Mouse (Mus musculus) adrenal gland (tissue): ENCODE measurements around the gene Gpt2.

Experiments used
- intact Hi-C: fragments of 180-260 bp; cut with DNase I; formaldehyde crosslinking; loops from one replicate; pipeline ENCODE4 v1.15.1; 2025

Gene Gpt2

GRCm38 (mm10) chr8:85524086-85524485 is 31.7 kb downstream of the Gpt2 start:
- intact Hi-C loops = no loop called here

DNA sequence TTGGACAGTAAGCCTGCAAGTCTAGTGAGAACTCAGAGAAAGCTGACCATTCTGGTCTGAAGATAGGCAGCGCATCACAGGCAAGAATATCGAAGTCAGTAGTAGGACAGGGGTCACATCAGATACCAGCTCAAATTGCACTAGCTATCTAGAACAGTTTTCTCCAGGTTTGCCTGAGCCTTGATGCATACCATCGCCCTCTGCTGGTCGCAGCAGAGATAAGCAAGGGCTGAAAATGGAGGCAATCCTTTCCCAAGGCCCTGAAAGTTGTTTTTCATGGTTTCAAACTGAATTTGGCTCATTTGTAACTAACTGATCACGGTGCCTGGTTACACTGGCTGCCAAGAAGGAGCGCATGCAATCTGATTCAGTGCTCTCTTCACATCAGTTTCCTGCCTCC is 33.7 kb downstream of the Gpt2 start:
- intact Hi-C loops = loop anchor here (2.0 kb wide), 1 partner anchor 69 kb away; no protein-coding TSS in a partner anchor

DNA sequence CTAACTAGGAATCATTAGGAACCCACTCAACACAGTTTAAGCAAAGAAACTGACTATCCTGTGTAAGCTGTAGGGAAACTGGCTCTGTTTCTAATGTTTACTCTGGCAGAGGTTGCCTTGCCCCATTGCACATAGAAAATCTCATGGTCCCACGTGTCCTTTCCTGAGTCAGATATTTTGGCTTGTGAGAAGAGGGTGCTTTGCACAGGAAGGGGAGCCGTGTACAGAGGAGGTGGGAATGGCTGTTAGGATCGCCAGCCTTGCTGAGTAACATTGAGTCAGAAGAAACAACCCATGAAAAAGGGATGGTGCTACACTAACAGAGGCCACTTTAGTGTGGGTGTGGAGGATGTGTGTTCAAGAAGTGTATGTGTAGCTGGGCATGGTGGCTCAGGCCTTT is 36.6 kb downstream of the Gpt2 start:
- intact Hi-C loops = no loop called here

GRCm38 (mm10) chr8:85530717-85531116 is 38.3 kb downstream of the Gpt2 start:
- intact Hi-C loops = no loop called here

DNA sequence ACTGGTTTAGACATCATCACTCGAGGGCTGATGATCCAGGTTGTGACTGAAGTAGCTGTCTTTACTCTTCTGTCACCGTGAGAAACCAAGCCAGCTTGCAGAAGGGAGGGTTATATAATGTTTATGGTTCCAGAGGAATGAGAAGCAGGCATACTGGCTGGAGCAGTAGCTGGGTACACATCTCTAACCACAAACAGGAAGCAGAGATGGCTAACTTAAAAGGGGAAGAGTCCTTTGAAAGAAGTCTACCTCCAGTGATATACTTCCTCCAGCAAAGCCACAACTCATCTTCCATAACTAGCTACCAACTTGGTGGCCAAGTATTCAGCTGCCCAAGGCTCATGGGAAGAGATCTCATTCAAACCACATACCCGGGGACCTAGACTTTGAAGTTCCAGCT is 39.1 kb downstream of the Gpt2 start:
- intact Hi-C loops = no loop called here

- intact Hi-C loops = no loop called here
Observed at GRCm38 (mm10) chr8:85532843-85533242, 40.5 kb downstream of the Gpt2 start.

GRCm38 (mm10) chr8:85533434-85533833 is 41.1 kb downstream of the Gpt2 start:
- intact Hi-C loops = no loop called here

GRCm38 (mm10) chr8:85534163-85534562 is 41.8 kb downstream of the Gpt2 start:
- intact Hi-C loops = no loop called here

DNA sequence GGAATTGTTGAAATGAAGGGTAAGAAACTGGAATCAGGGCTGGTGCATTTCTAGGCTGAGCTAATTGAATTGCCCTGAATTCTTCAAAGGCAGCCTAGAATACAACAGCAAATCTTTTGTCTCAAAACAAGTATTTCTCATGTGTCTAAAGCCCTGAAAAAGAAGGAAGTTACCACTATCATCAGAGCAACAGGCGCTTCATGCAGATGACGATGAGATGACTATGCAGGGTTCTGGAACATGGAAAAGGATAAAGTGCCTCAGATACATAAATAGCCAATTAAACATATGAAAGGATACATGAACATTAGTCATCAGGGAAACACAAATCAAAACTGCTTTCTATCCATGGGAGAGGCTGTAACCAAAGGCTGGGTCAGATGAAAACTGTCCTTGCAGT is 44.0 kb downstream of the Gpt2 start:
- intact Hi-C loops = no loop called here

DNA sequence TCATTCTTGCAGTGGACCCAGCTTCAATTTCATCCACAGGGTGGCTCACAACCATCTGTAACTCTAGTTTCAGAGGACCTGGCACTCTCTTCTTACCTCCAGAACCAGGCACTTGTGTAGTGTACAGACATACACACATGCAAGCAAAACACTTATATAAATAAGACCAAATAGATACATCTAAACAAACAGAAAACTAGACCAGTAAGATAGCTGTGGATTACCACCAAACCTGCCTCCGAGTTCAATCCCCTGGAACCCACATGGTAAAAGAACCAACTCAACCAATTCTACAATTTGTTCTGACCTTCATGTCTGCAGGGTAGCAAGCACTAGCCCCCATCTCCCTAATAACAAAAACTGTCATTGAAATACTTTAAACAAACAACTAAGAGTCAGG is 59.6 kb downstream of the Gpt2 start:
- intact Hi-C loops = no loop called here

- intact Hi-C loops = no loop called here
Observed at GRCm38 (mm10) chr8:85554391-85555180, 62.2 kb downstream of the Gpt2 start.

- intact Hi-C loops = no loop called here
Observed at GRCm38 (mm10) chr8:85555181-85556145, 63.1 kb downstream of the Gpt2 start, which contains the start of gene Dnaja2. TSS of gene Dnaja2 (minus strand) at chr8:85555344.

- intact Hi-C loops = no loop called here
Observed at GRCm38 (mm10) chr8:85556986-85557600, 64.7 kb downstream of the Gpt2 start.

GRCm38 (mm10) chr8:85557601-85557986 is 65.2 kb downstream of the Gpt2 start:
- intact Hi-C loops = no loop called here

DNA sequence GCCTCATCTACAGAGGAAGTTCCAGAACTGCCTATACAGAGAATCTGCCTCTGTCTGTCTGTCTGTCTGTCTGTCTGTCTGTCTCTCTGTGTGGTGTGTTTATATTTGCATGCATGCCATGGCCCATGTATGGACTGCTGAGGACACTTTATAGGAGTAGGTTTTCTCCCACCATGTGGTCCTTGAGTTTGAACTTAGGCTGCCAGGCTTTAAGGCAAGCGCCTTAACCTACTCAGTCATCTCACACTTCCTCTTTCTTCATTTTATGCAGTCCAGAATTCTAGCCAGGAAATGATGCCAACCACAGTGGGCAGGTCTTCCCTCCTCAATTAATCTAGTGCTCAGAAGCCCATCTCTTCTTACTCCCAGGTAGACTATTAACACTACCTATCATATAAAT is 66.8 kb downstream of the Gpt2 start:
- intact Hi-C loops = no loop called here

DNA sequence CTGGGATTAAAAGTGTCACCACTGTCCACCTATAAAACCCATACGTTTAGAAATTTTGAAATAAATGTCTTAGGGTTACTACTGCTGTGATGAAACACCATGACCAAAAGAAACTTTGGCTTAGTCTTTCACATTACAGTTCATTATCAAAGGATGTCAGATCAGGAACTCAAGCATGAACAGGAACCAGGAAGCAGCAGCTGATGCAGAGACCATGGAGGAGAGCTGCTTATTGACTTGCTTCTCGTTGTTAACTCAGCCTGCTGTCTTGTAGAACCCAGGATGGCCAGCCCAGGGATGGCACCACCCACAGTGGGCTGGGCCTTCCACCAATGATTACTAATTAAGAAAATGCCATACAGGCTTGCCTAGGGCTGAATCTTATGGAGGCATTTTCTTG is 67.6 kb downstream of the Gpt2 start:
- intact Hi-C loops = no loop called here

DNA sequence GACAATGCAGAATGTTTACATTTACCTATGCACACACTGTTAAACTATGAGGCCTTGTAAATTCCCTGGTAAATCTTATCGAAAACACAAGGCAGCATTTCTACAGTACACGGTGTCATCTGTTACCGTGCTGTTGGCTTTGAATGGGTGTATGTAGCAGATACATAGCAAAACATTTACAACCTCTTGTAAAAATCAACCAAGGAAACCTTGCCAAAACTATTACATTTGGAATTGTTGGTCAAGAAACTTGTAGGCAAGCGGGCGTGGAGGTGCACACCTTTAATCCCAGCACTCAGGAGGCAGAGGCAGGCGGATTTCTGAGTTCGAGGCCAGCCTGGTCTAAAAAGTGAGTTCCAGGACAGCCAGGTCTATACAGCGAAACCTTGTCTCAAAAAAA is 71.0 kb downstream of the Gpt2 start:
- intact Hi-C loops = no loop called here

DNA sequence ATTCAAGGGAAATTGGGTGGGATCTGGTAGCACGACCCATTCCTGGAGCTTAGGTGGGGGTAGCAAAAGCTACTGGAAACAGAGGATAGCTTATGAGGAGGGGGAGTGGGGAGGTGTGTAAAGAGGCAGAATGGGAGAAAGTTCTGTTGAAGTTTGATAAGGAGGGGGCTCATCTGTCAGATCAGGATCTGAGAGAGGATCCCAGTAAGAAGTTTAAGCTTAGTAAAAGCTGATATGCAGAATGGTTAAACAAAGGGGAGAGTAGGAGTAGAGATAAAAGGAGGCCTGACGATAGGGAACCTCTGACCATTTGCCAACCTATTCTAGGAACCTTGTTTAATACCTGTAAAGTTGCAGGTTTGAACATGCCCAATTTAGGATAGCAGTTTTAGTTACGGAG is 72.8 kb downstream of the Gpt2 start:
- intact Hi-C loops = no loop called here

- intact Hi-C loops = no loop called here
Observed at GRCm38 (mm10) chr8:85567801-85568200, 75.4 kb downstream of the Gpt2 start.

- intact Hi-C loops = no loop called here
Observed at GRCm38 (mm10) chr8:85570466-85570865, 78.1 kb downstream of the Gpt2 start.

- intact Hi-C loops = no loop called here
Observed at GRCm38 (mm10) chr8:85573972-85574496, 81.7 kb downstream of the Gpt2 start.
